Mouse (Mus musculus) WW6 (cell line): ENCODE results near the gene Palm2.
"Not testable (repeated sequence)": the region's sequence is repeated elsewhere in the genome, so short reads cannot be mapped to it uniquely, and the experiment has no call there.

ENCODE experiments used
- DNase-seq: peaks from one replicate; pipeline ENCODE4 v3.0.0-alpha.2; 2013; ENCODE audit warnings: low read depth, low spot score

Palm2 gene

DNA sequence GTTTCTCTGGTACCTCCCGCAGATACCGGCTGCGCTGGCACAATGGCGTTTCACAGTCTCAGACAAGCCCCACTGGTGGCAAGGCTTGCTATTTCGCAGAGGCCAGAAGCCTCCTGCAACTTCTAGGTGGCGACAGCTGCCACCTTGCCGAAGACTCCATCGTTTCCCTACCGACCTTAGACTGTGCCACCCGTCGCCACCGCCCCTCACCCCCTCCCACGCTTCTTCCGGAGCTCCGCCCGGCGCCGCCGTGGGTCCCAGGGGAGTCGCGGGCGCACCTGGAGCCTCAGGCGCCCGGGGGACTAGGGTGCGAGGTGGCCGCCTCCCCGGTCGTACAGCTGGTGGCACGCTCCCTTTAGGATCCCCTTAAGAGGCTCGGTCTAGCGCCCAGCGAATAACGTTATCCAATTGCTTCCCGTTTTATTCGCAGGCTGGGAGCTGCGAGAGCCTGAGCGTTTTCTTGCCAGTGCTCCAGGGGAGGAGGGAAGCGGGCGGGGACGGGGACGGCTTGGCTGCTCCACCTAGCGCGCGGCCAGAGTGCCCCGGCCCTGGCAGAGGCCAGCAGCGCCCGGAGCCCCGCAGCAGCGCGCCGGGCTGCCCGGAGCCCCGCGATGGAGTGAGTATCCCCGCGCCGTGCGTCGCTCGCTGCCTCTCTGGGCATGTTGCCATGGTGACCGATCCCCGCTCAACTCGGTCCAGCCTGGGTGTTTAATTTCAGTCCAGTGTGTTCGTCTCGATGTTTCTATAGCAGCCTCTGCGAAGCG is at the start of gene Palm2:
Gene Palm2 (plus strand): TSS at position 307 of the 764 bp plus-strand sequence.
- DNase-seq: peak; percentile 33

DNA sequence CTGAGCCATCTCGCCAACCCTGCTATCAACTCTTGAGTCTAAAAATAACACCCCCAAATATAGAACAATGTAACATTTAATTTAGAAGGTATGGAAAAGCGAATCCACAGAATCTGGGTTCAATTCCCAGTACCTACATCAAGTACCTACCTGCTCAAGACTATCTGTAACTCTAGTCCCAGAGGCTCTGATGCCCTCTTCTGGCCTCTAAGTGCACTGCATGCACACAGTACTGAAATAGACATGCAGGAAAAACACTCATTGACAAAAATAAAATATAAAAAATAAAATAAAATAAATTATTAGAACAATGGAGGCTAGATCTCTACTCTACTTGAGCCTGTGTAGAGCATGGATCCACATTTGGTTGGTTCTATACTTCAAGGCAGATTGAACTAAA is 49.7 kb upstream of the Palm2 start:
- DNase-seq: no peak

DNA sequence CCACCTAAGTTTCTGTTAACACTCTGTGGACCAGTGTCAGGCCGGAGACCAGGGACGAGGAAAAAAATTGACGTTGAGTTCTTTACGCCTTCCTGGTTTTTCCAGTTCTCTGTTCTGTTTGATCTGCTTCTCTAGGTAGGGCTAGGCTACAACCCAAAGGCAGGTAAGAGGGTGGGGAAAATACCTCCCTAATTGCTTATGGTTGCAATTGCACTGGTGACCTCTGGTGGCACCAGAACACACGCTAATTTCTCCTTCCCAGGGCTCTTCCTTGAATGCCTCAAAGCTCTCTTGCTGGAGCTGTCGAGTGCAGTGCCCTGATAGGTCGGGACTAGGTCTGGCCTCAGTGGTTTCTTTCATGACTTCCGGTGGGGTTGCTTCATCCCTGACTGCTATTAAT is 42.9 kb upstream of the Palm2 start:
- DNase-seq: no peak

DNA sequence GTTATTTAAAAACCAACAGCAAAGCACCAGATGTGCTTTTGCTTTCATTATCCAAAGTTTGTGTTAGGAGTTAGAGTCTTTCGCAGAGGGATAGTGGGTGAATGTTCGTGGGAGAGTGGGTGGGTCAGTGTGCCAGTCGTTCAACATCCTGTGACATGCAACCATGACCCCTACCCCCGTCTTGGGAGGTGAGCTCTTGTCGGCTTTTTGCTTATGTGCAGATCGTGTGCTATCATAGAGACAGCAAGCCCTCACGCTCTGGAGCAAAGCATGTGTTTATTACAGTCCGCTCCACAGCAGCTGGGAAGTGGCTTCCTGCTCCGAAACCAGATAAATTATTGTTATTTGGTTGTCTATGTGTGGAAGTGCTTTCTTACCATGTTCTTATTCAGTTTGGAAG is 37.6 kb upstream of the Palm2 start:
- DNase-seq: no peak

DNA sequence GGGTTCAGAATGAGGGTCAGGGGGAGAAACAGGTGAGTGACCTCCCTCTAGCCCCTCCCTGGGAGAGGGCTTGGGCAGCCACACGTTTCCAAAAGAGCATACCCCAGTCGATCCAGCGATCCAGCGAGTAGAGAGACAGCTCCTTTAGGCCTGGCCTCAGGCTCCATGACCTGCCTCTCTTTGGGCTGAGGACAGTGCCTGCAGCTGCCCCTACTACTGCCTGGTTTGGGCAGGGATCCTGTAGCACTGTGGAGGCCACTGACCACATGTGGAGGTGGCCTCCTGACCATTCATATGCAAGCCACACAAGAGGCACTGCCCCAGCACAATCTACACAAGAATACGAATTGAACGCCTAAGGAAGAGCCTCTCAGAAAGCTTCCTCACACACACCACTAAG is 21.7 kb upstream of the Palm2 start:
- DNase-seq: not testable (repeated sequence)

DNA sequence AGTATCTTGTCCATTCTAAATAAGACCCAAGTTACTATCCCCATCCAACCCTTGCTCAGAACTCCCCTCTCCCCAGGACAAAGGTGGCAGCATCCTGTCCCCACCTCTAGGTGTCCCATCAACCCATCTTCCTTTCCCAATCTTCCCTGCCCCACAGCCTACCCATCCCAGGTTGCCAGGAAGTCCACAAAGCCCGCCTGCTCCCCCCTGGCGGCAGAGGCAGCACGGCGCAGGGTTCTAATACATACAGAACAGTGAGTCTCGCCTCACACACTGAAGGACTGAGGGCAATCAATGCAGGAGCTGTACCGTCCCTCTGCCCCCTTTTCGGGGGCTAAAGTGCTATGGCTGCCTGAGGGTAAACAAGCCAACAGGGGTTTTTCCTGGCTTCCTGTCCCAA is 21.0 kb upstream of the Palm2 start:
- peak; percentile 46 for DNase-seq

DNA sequence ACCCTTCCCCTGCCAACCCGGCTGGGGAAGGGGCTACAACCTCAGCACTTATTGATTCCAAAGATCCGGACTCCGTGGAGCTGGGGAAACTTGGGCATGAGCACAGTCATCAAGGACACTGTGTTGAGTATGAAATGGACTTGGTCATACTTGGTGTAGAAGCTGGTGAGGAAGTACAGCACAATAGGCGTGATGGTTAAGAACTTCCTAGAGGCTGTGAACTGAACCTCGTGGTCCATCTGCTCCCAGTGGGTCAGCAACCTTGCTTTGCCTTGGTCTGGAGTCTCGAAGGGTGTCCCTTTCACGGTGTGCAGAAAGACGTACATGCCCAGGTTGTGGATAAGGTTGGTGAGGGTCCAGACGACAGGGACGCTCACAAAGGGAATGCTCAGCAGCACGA is 20.4 kb upstream of the Palm2 start:
- not testable (repeated sequence) for DNase-seq

DNA sequence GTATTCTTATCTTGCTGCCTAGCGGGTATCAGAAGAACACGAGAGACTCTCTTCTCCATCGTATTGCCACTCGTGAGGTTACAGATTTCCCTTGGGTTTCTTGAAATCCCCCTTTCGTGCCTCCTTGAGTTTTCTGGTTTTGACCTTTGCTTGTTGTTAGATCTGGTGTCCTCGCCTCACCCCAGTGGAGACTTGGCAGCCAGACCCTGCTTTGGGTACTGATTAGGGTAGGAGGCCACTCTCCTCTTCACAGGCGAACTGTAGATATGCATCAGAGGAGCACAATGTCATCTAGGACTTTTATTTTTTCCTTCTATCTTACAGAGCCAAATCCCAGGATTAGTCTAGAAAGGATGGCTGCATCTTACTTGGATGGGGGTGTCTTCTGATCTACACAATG is 10.0 kb upstream of the Palm2 start:
- no peak for DNase-seq

DNA sequence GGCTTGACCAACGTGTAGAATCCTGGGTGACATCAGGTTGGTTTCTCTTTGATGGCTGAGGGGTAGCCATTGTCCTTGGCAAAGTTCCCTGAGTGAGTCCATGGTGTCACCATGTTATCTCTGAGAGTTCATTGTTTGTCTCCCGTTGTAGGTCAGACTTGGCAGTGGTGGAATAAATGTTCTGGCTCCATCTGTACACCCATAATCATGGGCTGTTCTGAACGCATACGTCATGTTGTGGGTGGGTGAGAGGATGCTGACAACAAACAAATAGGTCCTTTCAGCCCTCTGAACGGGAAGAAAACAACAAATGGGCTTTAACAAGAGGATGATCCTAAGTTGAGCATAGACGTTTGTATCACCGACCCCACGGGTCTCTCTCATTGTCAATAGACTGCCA is 5.7 kb upstream of the Palm2 start:
- DNase-seq: no peak

DNA sequence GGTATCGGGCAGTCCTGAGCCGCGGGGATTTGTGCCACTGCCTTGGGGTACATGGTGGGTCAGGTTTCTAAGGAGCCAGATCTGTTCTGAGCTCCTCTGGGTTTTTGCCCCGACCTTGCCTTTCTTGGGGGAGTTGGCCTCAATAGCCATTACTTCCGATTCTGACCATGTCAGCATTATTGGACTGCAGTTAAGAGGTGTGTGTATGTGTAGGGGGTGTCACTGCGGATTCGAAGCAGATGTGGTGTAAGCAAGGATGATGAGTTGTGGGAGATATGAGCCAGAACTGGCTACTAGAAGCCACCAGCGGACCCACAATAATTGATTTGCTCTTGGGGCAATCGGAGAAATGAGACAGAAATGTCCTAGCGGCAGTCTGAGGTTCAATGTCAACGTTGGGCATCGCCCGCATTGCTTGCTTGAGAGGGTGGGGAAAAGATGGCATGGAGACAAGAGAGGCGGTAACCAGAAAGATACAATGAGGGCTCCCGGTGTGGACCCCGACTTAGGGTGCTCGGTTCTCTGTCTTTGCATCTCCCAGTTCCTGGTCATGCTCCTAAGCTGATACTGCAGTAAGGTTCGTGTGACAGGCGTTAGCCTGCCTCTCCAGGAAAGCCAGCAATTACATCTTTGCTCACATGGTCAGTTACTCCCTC is 786 bp downstream of the Palm2 start:
- DNase-seq: no peak

DNA sequence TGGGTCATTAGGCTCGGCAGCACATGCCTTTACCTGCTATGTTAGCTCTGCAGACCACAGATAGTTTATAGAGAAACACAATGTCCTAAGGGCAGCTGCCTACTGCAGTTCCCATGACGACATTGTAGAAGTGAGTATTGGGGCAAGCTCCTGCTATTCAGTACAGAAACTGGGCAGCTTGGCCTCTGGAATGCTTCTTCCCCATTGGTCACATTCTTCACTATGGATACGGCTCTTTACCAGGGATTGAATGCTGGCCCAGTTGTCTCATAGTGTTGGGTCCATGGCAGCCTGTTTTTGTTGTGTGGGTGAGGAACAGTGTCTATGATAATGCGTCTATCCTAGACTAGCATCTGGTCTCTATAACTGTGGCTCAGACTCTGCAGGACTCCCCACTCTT is 2.2 kb downstream of the Palm2 start:
- DNase-seq: no peak

DNA sequence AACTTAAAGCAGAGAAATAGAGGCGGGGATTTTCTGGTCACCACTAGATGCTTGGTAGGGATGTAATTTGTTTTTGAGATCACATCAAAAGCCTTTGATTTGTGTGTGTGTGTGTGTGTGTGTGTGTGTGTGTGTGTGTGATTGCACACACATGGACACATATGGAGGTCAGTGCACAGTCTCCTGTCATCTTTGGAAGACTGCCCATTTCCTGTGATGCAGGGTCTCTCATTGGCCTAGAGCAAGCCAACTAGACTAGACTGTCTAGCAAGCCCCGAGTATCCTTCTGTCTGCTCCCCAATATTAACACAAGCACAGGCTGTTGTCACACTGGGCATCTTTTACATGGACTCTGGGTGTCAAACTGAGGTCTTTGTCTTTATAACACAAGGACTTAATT is 12.0 kb downstream of the Palm2 start:
- DNase-seq: no peak

DNA sequence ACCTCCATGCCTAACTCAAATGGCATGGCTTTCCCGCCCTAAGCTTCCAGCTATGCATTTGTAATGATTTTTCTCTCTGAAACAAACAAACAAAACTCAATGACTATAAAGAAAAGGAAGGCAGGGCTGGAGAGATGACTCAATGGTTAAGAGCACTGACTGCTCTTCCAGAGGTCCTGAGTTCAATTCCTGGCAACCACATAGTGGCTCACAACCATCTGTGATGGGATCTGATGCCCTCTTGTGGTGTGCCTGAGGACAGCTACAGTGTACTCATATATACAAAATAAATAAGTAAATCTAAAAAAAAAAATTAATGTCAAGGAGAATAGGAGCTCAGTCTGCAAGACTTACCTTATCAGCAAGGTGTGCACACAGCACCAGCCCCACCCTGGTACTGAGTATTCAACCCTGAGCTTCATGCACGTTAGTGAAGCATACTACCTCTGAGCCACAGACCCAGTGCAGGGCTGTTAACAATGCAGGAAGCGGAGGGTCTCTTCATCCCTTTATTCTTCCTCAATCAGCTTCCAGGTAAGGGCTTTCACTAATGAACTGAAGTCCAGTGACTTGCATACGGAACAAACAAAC is 12.9 kb downstream of the Palm2 start:
- no peak for DNase-seq

DNA sequence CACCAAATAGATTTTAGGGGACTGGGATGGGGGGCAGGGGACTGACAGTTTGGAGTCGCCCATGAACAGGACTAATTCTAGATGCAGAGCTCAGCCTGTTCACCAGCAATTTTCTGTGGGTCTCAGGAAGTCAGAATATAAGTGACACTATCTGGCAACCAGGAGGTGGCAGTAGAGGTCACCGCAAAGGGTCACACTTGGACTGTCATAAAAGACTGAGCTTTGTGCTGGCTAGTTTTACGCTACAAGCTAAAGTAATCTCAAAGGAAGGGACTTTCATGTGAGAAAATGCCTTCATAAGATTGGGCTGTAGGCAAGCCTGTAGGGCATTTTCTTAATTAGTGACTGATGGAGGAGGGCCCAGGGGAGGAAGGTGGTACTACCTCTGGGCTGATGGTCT is 17.8 kb downstream of the Palm2 start:
- DNase-seq: peak; percentile 28

DNA sequence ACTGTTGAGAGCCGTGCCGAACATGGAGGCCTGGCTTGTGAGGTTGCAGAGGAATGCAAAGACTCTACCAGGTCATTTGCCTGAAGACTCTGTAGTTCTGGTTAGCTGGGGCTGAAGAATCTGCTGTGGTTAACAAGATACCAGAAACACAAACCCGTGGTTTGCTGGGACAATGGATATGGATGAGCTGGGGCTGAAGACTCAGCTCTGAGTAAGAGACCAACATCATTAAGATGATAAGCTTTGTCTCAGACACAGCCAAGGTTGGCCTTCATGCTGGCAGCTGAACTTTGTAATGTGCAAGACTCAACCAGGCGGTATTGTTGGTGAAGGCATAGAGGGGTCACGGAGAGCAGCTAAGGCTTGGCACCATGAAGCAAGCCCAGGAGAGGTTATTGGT is 18.6 kb downstream of the Palm2 start:
- no peak for DNase-seq

DNA sequence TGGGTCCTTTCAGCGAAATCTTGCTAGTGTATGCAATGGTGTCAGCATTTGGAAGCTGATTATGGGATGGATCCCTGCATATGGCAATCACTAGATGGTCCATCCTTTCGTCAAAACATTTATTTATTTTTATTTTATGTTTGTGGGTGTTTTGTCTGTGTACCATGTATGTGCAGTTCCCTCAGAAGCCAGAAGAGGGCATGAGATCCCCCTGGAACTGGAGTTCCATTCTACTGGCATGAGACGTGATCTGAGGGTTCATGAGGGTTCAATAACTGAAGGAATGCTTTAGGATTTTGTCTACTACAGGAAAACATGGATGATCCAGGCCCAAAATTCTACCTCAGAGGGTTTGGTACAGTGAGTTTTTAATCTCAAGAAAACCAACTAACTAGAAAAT is 28.3 kb downstream of the Palm2 start:
- no peak for DNase-seq

DNA sequence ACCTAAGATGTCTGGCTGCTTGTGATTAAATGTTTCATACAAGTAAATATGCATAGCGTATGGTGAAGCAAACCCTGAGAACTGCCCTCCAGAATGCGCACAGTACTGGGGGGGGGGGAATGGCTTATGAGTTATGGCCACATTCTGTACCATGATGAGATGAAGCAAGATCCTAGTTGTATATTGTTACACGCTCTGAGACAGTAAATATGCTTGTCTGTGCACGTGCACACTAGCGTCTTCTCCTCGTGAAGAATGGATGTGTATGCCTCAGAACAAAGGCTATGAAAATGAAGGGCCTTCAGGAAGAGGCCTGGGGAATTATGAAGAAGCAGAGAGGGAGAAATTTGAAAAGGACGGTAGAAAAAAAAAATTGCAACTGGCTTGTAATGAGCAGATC is 48.4 kb downstream of the Palm2 start:
- DNase-seq: no peak

DNA sequence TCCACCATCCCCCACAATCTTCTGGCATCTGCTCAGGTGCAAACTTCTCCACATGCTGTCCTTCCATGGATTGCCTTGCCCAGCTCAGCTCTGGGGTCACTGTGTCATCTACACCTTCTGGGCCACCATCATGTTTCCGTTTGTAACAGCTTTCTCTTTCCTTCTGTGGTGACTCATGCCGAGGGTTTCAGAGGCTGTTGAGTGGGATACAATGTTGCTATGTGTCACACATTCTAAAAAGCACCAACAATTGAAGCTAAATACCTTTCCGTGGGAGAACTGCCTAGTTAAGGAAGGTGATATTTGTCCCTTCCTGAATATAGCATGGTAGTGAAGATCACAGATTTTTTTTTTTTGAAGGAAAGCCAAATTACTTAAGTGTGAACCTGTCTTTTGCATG is 52.3 kb downstream of the Palm2 start:
- DNase-seq: no peak

DNA sequence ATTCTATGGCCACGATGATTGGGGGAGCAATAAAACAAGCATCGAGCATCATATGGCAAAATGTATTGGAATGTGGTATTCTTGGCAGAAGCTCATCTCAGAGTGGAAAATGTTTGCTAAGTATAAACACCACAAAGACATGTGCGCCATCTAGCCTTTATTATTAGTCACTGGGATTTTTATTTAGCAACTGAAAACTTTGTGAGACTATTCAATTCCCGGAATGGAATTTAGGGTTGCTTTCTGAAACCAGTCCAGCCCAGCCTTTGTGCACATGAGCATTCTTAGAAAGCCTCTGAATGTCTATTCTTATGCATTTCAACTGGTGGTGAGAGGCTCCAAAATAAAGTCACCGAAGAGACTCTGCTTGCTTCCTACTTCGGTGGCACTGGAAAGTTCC is 55.8 kb downstream of the Palm2 start:
- DNase-seq: no peak

DNA sequence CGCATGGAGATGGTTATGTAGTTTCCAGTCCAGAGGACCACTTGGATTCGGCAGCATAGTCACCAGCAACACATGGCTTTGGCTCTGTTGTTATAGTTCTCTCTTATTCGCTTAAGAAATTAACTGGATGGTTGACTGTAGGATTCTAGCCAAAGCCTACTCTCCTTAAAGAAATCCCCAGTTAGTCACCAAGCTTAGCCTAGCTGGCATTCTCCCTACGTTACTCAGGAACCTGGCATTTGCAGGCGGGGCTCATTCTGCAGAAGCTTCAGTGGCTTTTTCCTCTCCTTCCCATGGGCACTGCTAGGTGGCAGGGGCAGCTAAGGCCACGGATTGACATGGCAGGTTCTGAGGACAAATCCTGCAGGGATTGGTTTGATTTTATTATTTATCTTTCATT is 70.7 kb downstream of the Palm2 start:
- DNase-seq: no peak

DNA sequence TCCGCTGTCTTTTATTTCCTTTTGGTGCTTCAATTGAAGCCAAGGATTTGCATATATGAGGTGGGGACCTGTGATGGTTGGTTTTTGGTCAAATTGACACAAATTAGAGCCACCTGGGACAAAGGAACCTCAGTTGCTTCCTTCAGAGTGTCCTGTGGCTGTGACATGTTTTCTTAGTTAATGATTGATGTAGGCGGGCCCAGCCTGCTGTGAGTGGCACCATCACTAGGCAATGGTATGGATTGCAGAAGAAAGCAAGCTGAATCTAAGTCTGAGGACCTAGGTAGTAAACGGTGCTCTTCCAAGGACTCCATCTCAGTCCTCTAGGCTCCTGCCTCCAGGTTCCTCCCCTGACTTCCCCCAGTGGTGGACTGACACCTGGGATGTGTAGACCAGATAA is 76.5 kb downstream of the Palm2 start:
- DNase-seq: no peak

DNA sequence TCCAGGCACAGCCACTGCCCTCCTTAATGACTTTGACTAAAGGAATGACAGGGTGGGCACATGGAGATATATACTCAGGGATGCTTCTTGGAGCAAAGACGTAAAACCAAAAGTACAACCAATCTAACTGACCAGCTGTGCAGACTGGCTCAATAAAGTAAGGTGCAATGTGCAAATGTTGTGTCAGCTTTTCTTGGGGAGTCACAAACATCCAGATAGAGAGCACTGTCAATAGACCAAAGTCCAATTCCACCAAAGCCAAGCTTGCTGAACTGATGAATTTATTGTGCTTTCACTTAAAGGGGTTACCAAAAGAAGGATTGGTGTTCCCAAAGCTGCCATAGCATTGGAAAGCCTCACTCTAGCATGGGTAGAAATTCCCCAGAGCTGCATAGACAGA is 77.7 kb downstream of the Palm2 start:
- no peak for DNase-seq

DNA sequence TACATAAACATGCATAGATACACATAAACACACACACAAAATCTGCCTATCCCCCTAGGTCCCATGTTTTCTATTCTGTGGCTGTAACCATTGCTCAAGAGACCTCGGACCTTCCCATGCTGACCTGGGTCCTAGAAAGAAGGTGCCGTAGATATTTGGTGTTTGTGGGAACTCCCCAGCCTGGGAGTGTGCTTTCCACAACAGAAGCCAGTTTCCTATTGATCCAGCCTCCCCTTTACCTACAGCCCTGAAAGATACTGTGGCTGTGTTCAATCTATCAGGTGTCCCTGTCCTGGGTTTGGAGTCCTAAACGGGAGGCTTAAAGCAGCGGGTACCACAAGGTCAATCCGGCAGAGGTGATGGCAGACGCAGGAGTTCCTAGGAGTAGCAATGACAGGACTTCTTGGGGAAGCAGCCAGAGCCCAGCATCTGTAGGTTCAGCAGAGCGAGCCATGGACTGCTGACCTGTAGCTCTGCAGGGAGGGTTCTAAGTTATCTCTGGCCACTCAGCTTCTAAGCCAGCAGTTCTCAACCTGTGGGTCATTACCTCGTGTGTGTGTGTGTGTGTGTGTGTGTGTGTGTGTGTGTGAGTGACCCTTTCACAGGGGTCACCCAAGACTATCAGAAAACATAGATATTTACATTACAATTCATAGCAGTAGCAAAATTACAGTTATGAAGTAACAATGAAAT is 79.3 kb downstream of the Palm2 start:
- DNase-seq: no peak
